Mouse (Mus musculus) limb, embryonic 12.5 days (tissue): ENCODE data around the gene 3110018I06Rik. TPM values are rescaled to one million over a fixed set of nuclear protein-coding genes. Genes with fewer than 3 reads are reported as not detected.

Experiments used
- ATAC-seq: fragments of 200-750 bp; cut with Nextera tagmentation; 2 replicates; pipeline ENCODE4 v1.8.0; 2017; ENCODE audit warnings: low read depth, moderate TSS enrichment; ENCODE audit not compliant: insufficient number of reproducible peaks, insufficient read depth, low FRiP score, low TSS enrichment
- H3K27ac ChIP-seq: fragments of 300-500 bp; sonication (generic); 2 replicates; pipeline ENCODE4 v1.5.1; 2016; ENCODE audit warnings: mild to moderate bottlenecking, moderate library complexity
- H3K27me3 ChIP-seq: fragments of 300-500 bp; sonication (generic); 2 replicates; pipeline ENCODE4 v1.6.1; 2016; ENCODE audit warnings: mild to moderate bottlenecking, moderate library complexity
- H3K36me3 ChIP-seq: fragments of 300-500 bp; sonication (generic); 2 replicates; pipeline ENCODE4 v1.6.1; 2016; ENCODE audit warnings: mild to moderate bottlenecking, moderate library complexity
- H3K4me1 ChIP-seq: fragments of 300-500 bp; sonication (generic); replicated peaks from 2 replicates; pipeline ENCODE4 v1.6.1; 2016
- H3K4me2 ChIP-seq: fragments of 300-500 bp; sonication (generic); 2 replicates; pipeline ENCODE4 v1.6.1; 2016; ENCODE audit warnings: mild to moderate bottlenecking, moderate library complexity
- H3K4me3 ChIP-seq: fragments of 300-500 bp; sonication (generic); replicated peaks from 2 replicates; pipeline ENCODE4 v1.5.1; 2016; ENCODE audit warnings: mild to moderate bottlenecking
- H3K9ac ChIP-seq: fragments of 300-500 bp; sonication (generic); replicated peaks from 2 replicates; pipeline ENCODE4 v1.6.1; 2016; ENCODE audit warnings: mild to moderate bottlenecking, moderate library complexity
- H3K9me3 ChIP-seq: fragments of 300-500 bp; sonication (generic); 2 replicates; pipeline ENCODE4 v1.6.1; 2016; ENCODE audit warnings: mild to moderate bottlenecking, moderate library complexity
- WGBS: fragments of 180-500 bp; shearing (Covaris S2); methylation state at CpG from one replicate; pipeline ENCODE4 v1.1.7; 2016; 5-methylcytosine and 5-hydroxymethylcytosine counted together
- polyA plus RNA-seq: library from polyadenylated mRNA; unstranded; fragments of >200 nt; fragmentation: Nextera tagmentation; extraction: Ambion mirVana; gene quantifications from 2 replicates; pipeline ENCODE4 v1.2.1, GENCODE M21; 2016

The 3110018I06Rik gene
- polyA plus RNA-seq: not detected in 2 replicates

DNA sequence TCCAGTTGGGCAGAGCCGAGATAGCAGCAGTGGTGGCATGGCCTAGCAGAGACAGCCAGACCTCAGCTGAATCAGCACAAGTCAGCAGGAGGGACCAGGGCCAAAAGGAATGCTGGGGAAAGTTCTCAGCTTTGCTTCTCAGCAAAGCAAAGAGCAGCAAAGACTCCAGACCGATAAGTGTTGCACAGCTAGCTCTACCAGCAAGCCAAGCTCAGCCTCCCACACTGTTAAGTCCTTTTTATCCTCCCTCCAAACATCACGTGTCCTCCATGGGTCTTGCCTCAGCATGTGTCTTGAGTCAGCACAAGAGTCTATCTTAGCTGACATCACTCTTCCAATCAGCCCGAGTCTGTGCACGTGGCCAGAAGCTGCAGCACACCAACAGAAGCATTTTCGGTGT, at the start of gene 3110018I06Rik:
Gene 3110018I06Rik (plus strand): TSS at position 262 of the 400 bp plus-strand sequence.
- 85% methylated on average over 6 of the region's 6 CpGs for WGBS
- Histone ChIP-seq H3K36me3 (no peaks in the 10 kb centered on the region), H3K27me3 (0 out of 2 replicates have a peak, but pooled peaks cover 4% of the 10 kb centered on the region), H3K9ac (no peak within 1 kb of the TSS), H3K4me3 (no peak within 1 kb of the TSS), H3K9me3 (peaks cover 12% of the 10 kb centered on the region; the same call in 1 of the 2 replicates), H3K4me1 (no peaks in the 10 kb centered on the region), H3K4me2 (no peak within 1 kb of the TSS), H3K27ac (no peak within 1 kb of the TSS)
- ATAC-seq: no peak

DNA sequence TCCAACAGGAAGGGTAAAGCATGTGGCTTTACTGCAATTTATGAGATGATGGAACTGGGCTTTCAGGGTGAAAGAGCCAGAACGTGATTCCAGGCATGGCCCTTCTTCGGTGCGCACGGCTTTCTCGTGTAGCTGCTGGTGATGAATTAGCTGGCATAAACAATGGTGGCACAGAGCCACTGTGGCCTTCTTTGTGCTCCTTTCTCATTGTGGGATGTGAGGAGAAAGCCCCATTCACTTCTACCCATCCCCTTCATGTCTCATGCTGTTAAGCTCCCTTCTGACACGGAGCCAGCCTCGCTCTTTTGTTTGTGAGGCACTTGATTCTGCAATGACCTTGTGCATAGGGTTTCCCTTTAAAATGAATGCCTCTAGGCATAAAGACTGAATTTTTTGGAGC, 43.8 kb upstream of the 3110018I06Rik start:
- Histone ChIP-seq H3K9me3 (no peaks in the 10 kb centered on the region), H3K4me1 (no peaks in the 10 kb centered on the region), H3K36me3 (no peaks in the 10 kb centered on the region), H3K27ac (no peak overlapping the region), H3K27me3 (no peaks in the 10 kb centered on the region), H3K9ac (no peak overlapping the region), H3K4me2 (no peak overlapping the region), H3K4me3 (no peak overlapping the region)
- 91% methylated on average over 7 of the region's 7 CpGs for WGBS
- ATAC-seq: no peak

DNA sequence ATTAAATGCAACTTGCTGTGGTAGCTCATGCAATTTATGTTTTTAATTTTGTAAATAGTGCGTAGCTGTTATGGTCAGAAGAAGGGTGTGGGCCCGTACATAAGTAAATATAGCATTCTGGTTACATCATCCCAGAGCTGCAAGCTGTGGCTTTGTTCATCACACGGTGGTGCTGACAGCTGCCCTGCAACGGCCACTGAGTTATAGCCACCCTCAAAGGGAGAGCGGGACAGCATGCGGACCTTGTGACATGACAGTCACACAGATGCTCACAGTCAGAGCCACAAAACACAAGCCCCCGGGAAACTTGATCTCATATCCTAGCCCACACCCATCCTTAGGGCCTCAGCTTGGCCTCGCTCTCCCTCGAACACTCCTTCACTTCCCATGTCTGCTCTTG, 30.6 kb upstream of the 3110018I06Rik start:
- Histone ChIP-seq H3K36me3 (no peaks in the 10 kb centered on the region), H3K27me3 (no peaks in the 10 kb centered on the region), H3K9ac (no peak overlapping the region), H3K4me1 (no peaks in the 10 kb centered on the region), H3K27ac (no peak overlapping the region), H3K4me3 (no peak overlapping the region), H3K9me3 (no peaks in the 10 kb centered on the region), H3K4me2 (no peak overlapping the region)
- 68% methylated on average over 9 of the region's 9 CpGs for WGBS
- ATAC-seq: no peak

DNA sequence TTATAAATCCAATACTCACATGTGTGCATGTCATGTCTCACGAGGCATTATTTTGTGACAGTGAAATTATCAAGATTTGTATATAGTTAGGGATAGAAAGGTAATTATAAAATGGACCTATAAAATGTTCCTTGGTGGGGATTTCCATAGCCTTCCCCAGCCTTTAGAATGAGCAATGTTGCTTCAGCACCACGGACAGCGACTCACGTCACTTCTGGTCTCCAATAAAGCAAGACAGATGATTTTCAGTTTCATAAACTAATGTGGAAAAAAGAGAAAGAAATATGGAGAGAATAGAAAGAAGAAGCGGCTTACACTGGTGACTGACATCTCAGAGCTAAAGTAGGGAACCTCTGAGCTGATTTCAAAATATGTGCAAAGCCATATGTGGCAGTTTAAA, 23.7 kb upstream of the 3110018I06Rik start:
- Histone ChIP-seq H3K4me3 (no peak overlapping the region), H3K4me1 (no peaks in the 10 kb centered on the region), H3K9ac (no peak overlapping the region), H3K36me3 (no peaks in the 10 kb centered on the region), H3K4me2 (no peak overlapping the region), H3K27me3 (peaks cover 12% of the 10 kb centered on the region), H3K9me3 (no peaks in the 10 kb centered on the region), H3K27ac (no peak overlapping the region)
- WGBS: 15% methylated on average over 5 of the region's 5 CpGs
- ATAC-seq: no peak

DNA sequence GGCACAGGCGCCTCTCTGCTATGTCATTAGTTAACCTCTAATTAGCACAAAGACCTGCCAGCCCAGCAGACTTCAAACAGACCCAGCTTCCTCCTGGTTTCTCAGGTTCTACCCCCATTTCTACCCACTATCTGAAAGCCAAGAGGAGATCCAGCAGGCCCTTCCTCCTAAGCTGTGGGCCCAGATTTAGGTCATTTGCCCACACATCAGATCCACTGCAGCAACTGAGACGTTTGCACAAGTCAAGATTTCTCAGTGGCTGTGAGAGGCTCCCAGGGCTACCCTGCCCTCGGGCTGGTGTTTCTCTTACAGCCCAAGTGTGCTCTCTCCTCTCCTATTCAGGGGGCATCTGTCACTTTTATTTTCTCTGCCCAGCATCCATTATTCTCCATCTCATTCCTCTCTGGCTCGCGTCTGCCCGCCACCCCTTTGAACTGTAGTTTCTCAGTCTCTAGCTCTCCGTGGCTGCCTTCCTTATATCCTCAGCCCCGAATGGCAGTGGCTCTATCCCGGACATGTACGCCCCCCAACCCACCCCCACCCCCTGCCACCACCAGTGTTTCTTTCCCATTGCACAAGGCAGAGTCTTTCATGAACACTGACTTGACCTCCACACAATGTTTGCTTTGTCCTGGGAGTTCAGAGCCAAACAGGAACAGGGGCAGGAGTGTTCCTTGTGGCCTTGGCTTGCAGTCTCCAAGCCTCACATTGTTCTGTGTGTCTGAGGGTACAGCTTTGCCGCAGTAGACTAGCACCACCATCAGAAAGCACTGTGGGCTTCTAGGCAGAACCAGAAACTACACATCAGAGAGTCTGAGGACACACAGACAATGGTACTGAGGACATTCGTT, 11.8 kb upstream of the 3110018I06Rik start:
- 62% methylated on average over 12 of the region's 12 CpGs for WGBS
- Histone ChIP-seq H3K9ac (no peak overlapping the region), H3K27me3 (peaks cover 3% of the 10 kb centered on the region; the same call in 1 of the 2 replicates), H3K4me2 (no peak overlapping the region), H3K4me3 (no peak overlapping the region), H3K27ac (no peak overlapping the region), H3K9me3 (no peaks in the 10 kb centered on the region), H3K36me3 (no peaks in the 10 kb centered on the region), H3K4me1 (peaks cover 14% of the 10 kb centered on the region; the same call in 1 of the 2 replicates)
- ATAC-seq: no peak

DNA sequence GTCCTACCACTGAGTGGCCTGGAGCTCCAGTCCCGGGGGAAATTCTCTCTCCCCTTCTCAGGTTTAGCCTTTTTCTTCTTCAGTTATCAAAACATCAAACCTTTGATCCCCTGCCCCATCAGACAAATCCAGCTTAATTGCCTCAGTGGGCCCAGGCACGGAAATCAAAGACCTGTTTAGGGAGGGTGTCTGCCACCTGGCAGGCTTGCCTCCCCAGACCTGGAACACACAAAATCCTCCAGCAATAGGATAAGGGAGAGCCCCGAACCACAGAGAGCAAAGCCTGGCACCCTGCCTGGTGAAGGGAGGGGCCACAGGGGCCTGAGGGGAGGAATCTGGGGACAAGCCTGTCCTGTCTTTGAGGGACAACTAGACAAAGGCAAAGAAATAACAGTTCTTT, 9.1 kb upstream of the 3110018I06Rik start:
- Histone ChIP-seq H3K27ac (no peak overlapping the region), H3K4me3 (no peak overlapping the region), H3K9ac (no peak overlapping the region), H3K4me2 (no peak overlapping the region), H3K9me3 (no peaks in the 10 kb centered on the region), H3K36me3 (no peaks in the 10 kb centered on the region), H3K4me1 (peaks cover 14% of the 10 kb centered on the region; the same call in 1 of the 2 replicates), H3K27me3 (peaks cover 3% of the 10 kb centered on the region; the same call in 1 of the 2 replicates)
- 8% methylated on average over 3 of the region's 3 CpGs for WGBS
- no peak for ATAC-seq

DNA sequence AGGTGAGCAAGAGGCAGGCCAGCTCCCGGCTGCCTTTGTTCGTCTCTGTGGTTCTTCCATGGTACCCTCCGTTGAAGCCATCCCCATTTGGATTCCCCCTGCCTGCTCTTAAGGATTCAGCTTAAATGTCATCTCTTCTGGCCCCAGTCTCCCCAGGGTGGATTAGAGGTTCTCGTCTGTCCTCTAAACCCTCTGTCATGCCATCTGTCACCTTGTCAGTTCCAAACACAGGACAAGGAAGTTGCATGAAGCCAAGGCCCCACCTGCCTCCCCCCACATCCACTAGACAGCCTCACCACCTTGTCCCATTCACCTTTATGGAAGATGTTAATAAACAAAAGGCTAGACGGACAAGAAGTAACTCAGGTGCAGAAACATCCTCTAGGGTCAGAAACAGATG, 5.4 kb upstream of the 3110018I06Rik start:
- WGBS: 82% methylated on average over 5 of the region's 5 CpGs
- Histone ChIP-seq H3K4me3 (no peak overlapping the region), H3K27ac (no peak overlapping the region), H3K9ac (no peak overlapping the region), H3K4me2 (no peak overlapping the region), H3K4me1 (0 out of 2 replicates have a peak, but pooled peaks cover 3% of the 10 kb centered on the region), H3K9me3 (0 out of 2 replicates have a peak, but pooled peaks cover 12% of the 10 kb centered on the region), H3K36me3 (no peaks in the 10 kb centered on the region), H3K27me3 (0 out of 2 replicates have a peak, but pooled peaks cover 3% of the 10 kb centered on the region)
- ATAC-seq: no peak

DNA sequence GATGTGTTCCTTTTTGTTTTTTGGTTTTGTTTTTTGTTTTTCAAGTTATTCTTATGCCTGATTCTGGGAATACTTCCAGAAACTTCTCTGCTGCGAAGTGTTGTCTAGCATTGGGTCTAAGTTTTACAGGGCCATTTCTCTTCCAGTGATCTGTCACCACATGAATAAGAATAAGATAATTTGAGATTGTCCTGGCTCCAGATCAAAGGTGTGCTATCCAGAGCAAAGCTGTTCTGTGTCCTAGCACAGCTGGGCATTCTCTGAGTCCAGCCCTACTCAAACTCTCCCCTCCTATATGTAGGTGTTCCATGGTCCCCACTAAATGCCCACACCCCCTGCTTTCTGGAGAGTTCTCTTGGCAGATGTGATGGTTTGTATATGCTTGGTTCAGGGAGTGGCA, 2.9 kb downstream of the 3110018I06Rik start:
- WGBS: 72% methylated on average over 1 of the region's 1 CpGs
- H3K9ac ChIP-seq: no peak overlapping the region
- no peaks in the 10 kb centered on the region for H3K4me1 ChIP-seq
- no peaks in the 10 kb centered on the region for H3K36me3 ChIP-seq
- H3K27me3 ChIP-seq: 0 out of 2 replicates have a peak, but pooled peaks cover 4% of the 10 kb centered on the region
- ATAC-seq: no peak
- peaks cover 12% of the 10 kb centered on the region; the same call in 1 of the 2 replicates for H3K9me3 ChIP-seq
- H3K27ac ChIP-seq: no peak overlapping the region
- H3K4me3 ChIP-seq: no peak overlapping the region
- H3K4me2 ChIP-seq: no peak overlapping the region

DNA sequence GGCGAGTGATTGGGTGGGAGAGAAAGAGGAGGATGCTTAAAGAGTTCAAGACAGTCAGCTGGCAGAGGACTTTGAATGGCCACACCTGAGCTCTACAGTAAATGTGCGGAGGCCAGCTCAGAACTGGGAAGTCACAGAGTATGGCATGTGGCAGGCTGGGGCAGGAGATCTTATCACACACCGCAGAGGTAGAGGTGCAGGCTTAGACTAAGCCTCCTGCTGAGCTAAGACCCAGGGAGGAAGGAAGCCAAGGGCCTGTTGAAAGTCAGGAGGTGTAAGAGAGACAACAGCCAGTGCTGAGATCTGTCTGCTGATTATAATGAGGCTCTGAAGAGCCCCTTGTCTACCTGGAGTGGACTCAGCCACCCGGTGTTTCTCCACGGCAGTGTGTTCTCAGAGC, 8.5 kb downstream of the 3110018I06Rik start:
- Histone ChIP-seq H3K4me3 (no peak overlapping the region), H3K36me3 (no peaks in the 10 kb centered on the region), H3K9me3 (no peaks in the 10 kb centered on the region), H3K9ac (no peak overlapping the region), H3K4me1 (no peaks in the 10 kb centered on the region), H3K27me3 (no peaks in the 10 kb centered on the region), H3K27ac (no peak overlapping the region), H3K4me2 (no peak overlapping the region)
- 71% methylated on average over 5 of the region's 5 CpGs for WGBS
- no peak for ATAC-seq

DNA sequence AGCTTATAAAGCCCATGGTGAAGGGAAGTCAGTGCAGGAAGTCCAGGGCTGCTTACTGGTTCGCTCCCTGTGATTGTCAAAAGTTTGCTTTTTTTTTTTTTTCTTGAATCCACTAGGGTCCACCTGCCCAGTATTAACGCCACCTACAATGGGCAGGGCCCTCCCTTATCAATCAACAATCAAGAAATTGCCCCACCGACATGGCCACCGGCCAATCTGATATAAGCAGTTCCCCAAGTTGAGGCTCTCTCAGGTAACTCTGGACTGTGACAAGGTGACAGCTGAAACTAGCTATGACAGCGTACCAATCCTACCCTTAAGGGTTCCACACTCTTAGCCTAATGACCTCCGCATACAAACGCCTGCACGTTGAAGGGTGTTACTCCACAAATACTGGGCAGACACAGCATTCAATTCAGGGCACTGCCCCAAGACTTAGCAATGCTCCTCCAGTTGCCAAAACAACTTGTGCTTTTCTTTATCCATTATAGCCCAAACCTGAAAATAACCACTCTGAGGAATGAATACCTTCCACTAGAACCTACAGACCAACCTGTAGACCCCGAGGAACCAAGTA, 21.3 kb downstream of the 3110018I06Rik start:
- ATAC-seq: no peak
- Histone ChIP-seq H3K27ac (no peak overlapping the region), H3K27me3 (no peaks in the 10 kb centered on the region), H3K36me3 (no peaks in the 10 kb centered on the region), H3K4me3 (no peak overlapping the region), H3K4me2 (no peak overlapping the region), H3K9me3 (0 out of 2 replicates have a peak, but pooled peaks cover 3% of the 10 kb centered on the region), H3K4me1 (no peaks in the 10 kb centered on the region), H3K9ac (no peak overlapping the region)
- WGBS: 82% methylated on average over 9 of the region's 9 CpGs

DNA sequence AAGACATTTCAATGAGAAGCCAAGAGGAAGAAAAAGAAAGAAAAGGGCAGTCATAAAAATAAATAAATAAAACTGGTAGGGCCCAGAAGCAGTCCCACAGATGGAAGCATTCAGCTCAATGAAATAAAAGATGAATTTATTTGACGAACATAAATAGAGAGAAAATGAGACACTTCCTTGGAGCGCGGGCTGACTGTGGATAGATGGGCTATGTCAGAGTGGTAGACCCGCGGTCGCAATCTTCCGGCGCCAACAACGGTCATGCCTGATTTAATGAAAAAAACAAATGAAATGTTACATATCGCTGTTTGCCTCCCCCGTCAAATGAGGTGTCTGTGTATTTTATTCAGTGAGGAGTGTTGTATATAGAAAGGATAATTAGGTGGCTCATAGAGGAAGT, 22.7 kb downstream of the 3110018I06Rik start:
- Histone ChIP-seq H3K9ac (no peak overlapping the region), H3K4me1 (no peaks in the 10 kb centered on the region), H3K27me3 (no peaks in the 10 kb centered on the region), H3K9me3 (0 out of 2 replicates have a peak, but pooled peaks cover 3% of the 10 kb centered on the region), H3K36me3 (no peaks in the 10 kb centered on the region), H3K4me3 (no peak overlapping the region), H3K4me2 (no peak overlapping the region), H3K27ac (no peak overlapping the region)
- ATAC-seq: no peak
- WGBS: 87% methylated on average over 11 of the region's 11 CpGs
